Mouse (Mus musculus) kidney, adult 2 months (tissue): ENCODE measurements at regions not wholly inside any gene's neighbourhood (a gene's known extent, or its start where the extent isn't known, plus 50 kb on each side); places are given as distances from the start of the nearest gene placed in this dataset.

Experiments
- DNase-seq: peaks from one replicate; pipeline ENCODE4 v3.0.0; 2021
- H3K27ac ChIP-seq: fragments of 200-500 bp; 2 replicates; pipeline ENCODE4 v1.5.1; 2012; ENCODE audit warnings: low read depth, low read length, control low read depth, inconsistent platforms; ENCODE audit not compliant: insufficient read depth
- H3K27me3 ChIP-seq: fragments of 200-500 bp; replicated peaks from 2 replicates; pipeline ENCODE4 v1.6.1; 2012; ENCODE audit warnings: mild to moderate bottlenecking, moderate library complexity, low read length, inconsistent platforms; ENCODE audit not compliant: control insufficient read depth, insufficient read depth
- H3K36me3 ChIP-seq: fragments of 200-500 bp; 2 replicates; pipeline ENCODE4 v1.6.1; 2012; ENCODE audit warnings: mild to moderate bottlenecking, moderate library complexity, low read length, inconsistent platforms; ENCODE audit not compliant: control insufficient read depth, insufficient read depth
- H3K4me1 ChIP-seq: fragments of 200-500 bp; 2 replicates; pipeline ENCODE4 v1.6.1; 2011; ENCODE audit warnings: low read length; ENCODE audit not compliant: control insufficient read depth, insufficient read depth
- H3K4me3 ChIP-seq: fragments of 200-500 bp; 2 replicates; pipeline ENCODE4 v1.5.1; 2011; ENCODE audit warnings: mild to moderate bottlenecking, low read depth, low read length, control low read depth; ENCODE audit not compliant: insufficient read depth
- CTCF ChIP-seq: fragments of 200-500 bp; conservative IDR thresholded peaks from 2 replicates; pipeline ENCODE4 v1.5.1; 2011; ENCODE audit warnings: low read depth, mild to moderate bottlenecking, control low read depth, low read length, moderate library complexity, mixed read lengths; ENCODE audit not compliant: insufficient read depth, insufficient read length
- POLR2A ChIP-seq: fragments of 200-500 bp; IDR thresholded peaks from one replicate; pipeline ENCODE4 v1.6.1; 2011; ENCODE audit warnings: low read depth, low read length, control low read depth
- WGBS: fragments of 180-500 bp; shearing (Covaris S2); methylation state at CpG from one replicate; pipeline ENCODE4 v1.1.7; 2018; 5-methylcytosine and 5-hydroxymethylcytosine counted together

DNA sequence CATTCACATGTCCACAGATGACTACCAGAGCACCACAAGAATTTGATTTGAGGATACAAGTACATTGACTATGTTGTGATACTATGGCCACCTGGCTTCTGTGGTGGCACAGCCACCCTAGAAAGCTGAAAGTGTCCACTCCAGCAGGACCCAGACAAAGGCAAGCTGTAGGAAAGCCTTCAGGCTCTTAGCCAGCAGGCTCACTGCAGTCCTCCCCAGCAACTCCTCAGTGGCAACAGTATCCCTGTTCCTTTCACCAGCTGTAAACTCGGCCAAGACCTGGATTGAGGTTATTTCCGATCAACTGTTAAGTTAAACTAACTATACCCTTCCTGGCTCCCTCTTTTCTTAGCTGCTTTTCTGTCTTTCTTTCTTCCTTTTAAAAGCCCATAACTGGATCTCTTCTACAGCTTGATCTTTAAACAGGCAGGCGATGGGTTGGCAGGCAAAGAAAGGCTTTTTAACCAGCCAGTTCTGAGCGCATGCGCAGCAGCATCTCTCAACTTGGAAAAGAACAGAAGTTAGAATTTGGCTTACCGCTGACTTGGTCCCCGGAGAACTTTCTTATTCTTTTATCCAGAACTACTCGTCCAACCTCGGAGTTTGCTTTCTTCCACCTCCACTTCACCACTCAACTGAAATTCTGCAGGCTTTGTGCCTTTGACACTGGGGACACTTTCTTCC is 202.5 kb upstream of the Nt5e start:
- TF ChIP-seq POLR2A (no peak), CTCF (no peak)
- no peak for DNase-seq
- no peak overlapping the region for H3K4me3 ChIP-seq
- H3K4me1 ChIP-seq = no peaks in the 10 kb centered on the region
- H3K27me3 ChIP-seq = no peaks in the 10 kb centered on the region
- no peaks in the 10 kb centered on the region for H3K36me3 ChIP-seq
- WGBS = 89% methylated on average over 9 of the region's 9 CpGs
- no peak overlapping the region for H3K27ac ChIP-seq

DNA sequence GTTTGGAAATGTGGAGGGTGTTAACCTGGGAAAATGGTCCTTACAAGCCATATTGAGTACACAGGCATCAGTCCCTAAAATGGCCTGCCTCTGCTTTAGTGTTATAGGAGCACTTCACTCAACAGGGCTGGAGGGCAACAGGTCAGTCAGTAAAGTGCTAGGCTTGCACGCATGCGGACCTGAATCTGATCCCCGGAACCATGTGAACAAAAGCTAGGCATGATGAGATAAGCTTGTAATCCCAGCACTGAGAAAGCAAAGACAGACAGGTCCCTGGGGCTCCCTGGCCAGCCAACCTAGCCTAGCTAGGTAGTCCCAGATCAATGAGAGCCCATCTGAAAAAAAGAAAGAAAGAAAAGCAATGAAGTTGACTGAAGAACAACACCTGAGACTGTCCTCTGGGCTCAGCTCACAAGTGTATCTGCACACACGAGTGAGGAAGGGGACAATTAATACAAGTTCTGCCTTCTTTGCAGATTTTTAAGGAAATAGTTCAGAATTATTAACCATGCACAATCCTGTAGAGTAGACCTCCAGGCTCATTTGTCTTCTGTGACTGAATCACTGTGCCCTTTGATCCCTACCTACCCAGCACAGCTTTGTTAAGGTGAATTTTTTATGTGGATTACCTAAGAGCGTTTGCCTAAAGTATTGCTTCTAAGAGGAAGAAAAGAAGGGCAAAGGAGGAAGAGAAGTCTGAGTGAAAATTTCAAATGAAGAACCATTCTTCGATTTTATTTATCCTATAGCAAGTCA is 163.8 kb upstream of the Nt5e start:
- Histone ChIP-seq H3K4me3 (no peak overlapping the region), H3K27ac (no peak overlapping the region), H3K36me3 (no peaks in the 10 kb centered on the region), H3K4me1 (no peaks in the 10 kb centered on the region), H3K27me3 (no peaks in the 10 kb centered on the region)
- WGBS = 61% methylated on average over 6 of the region's 6 CpGs
- DNase-seq = peak; percentile 31
- TF ChIP-seq POLR2A = no peak
- TF ChIP-seq CTCF = no peak

DNA sequence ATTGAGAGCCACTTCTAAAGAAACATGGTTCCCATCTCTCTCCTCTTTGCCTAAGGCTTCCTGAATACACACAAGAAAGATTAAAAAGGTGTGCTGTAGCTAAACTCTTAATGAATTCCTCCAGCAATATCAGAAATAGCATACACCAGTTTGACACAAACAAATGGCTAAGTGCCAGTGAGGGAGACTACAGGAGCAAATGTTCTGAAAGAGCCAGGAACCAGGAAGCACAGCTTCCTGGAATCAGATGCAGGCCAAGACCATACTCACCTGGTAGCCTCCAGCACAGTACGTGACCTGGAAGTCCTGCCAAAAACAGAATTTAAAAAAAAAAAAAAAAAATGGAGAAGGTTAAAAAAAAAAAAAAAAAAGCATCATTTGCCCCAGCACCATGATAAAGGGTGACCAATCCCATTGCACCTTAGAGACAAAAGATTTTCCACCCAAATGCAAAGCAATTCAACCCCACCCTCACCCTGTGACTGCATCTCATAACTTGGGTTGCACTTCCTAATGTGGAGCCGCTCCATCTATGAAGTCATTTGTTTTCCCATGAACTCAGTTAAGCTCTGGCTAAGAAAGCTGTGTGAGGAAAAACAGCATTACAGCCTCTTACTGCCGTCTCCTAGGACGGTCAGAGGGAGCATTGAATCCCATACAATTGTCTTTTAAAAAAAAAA is 149.3 kb upstream of the Nt5e start:
- Histone ChIP-seq H3K27me3 (no peaks in the 10 kb centered on the region), H3K36me3 (no peaks in the 10 kb centered on the region), H3K4me3 (no peak overlapping the region), H3K27ac (no peak overlapping the region), H3K4me1 (no peaks in the 10 kb centered on the region)
- peak; percentile 31 for DNase-seq
- 58% methylated on average over 4 of the region's 4 CpGs for WGBS
- no peak for TF ChIP-seq POLR2A
- TF ChIP-seq CTCF = no peak

DNA sequence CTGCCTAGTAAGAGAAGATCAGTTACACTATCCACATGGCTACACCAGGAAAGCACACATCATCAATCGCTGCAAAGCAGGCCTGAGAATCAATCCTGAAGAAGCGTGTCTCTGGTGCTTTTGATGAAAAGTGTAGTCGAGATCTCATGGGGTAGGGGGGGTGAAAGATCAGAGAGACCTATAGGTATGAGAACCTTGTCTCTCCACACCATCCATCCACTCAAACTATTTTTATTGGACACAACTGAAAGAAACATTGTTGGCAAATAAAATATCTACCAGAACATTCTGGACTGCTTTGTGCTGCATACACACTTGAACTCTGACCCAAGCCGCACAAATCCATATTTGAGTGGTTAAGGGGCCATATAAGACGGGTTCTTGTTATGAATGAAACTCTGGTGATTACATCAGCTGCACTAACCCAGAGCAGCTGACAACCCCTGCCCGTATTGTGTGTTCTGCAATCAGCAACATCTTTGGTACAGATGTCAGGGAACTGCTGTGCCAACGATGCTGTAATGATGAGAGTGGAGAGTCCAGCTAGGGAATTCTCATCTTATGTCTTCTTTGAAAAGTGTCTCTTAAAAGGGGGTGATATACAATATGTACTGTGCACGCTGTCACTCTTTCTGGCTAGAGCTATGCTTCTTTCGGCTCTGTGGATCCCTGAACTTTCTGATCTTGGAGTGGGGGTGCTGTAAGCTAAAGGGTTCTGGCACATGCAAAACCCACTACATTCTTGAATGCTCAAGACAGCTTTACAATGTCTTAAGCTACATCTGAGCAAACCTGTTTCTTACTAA is 145.6 kb upstream of the Nt5e start:
- Histone ChIP-seq H3K27me3 (no peaks in the 10 kb centered on the region), H3K36me3 (no peaks in the 10 kb centered on the region), H3K4me1 (no peaks in the 10 kb centered on the region), H3K27ac (no peak overlapping the region), H3K4me3 (no peak overlapping the region)
- WGBS = 68% methylated on average over 9 of the region's 9 CpGs
- DNase-seq = no peak
- TF ChIP-seq POLR2A (no peak), CTCF (no peak)

DNA sequence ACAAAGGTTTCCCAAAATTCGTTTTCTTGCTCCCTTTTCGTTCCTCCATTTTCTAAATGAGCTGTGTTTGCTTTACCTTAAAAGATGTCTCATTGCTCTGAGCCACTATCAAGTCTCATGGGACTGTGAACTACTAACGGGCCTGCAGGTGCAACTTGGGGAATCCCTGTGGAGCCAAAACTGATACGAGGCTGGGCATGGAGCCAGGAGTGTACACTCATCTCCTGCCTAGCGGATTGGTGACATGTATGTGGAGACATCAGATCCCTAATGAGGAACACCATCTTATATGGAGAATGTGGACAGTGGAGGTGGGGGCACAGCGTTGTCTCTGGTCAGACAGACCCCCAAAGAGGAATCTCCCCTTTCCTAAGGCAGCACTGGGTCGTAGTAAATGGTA is 119.6 kb upstream of the Nt5e start:
- Histone ChIP-seq H3K36me3 (no peaks in the 10 kb centered on the region), H3K4me3 (no peak overlapping the region), H3K4me1 (no peaks in the 10 kb centered on the region), H3K27me3 (no peaks in the 10 kb centered on the region), H3K27ac (no peak overlapping the region)
- no peak for TF ChIP-seq CTCF
- TF ChIP-seq POLR2A = no peak
- DNase-seq = no peak
- 74% methylated on average over 7 of the region's 7 CpGs for WGBS

DNA sequence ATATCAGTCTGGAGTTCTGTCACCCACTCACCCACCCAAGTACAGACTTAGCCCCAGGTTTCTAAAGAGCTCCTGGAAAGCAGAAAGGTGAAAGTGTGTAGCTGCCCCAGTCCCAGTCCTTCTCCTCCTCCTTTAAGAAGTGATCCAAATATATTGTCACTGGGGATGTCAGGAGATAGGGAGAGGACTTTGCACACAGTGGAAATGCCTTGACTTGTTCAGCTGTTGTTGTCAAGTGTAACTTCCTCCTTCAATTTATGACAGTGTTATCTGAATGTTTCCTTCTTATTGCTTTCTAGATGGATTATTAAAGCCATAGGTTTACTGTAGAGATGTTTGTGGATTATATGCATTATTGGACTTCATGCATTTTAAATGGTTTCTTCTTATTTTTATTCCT is 119.0 kb upstream of the Nt5e start:
- Histone ChIP-seq H3K4me3 (no peak overlapping the region), H3K4me1 (no peaks in the 10 kb centered on the region), H3K27me3 (no peaks in the 10 kb centered on the region), H3K27ac (no peak overlapping the region), H3K36me3 (no peaks in the 10 kb centered on the region)
- TF ChIP-seq POLR2A (no peak), CTCF (no peak)
- DNase-seq = no peak
